Mouse (Mus musculus) T-cell, adult 2 months (primary cell): ENCODE results near the gene Esyt2.
A peak's percentile ranks its signal among the peaks of the same experiment; 100 is the strongest.
"Not testable (repeated sequence)": the region's sequence is repeated elsewhere in the genome, so short reads cannot be mapped to it uniquely, and the experiment has no call there.

Source experiments
- DNase-seq: peaks from one replicate; pipeline ENCODE4 v3.0.0; 2022; ENCODE audit warnings: low spot score

Gene Esyt2

GRCm38 (mm10) chr12:116280653-116281364 is at the start of gene Esyt2:
TSS of gene Esyt2 (plus strand) at chr12:116281196.
- DNase-seq = peak; percentile 100

- no peak for DNase-seq
These were observed 49.4 kb upstream of the Esyt2 start for GRCm38 (mm10) chr12:116231612-116232011.

- no peak for DNase-seq
These were observed 48.9 kb upstream of the Esyt2 start for GRCm38 (mm10) chr12:116232061-116232460.

- DNase-seq = peak; percentile 22
These were observed 45.6 kb upstream of the Esyt2 start for GRCm38 (mm10) chr12:116235356-116235755.

- DNase-seq = no peak
These were observed 44.3 kb upstream of the Esyt2 start for GRCm38 (mm10) chr12:116236658-116237057.

- no peak for DNase-seq
These were observed 42.6 kb upstream of the Esyt2 start for GRCm38 (mm10) chr12:116238370-116238769.

GRCm38 (mm10) chr12:116238803-116239202 is 42.2 kb upstream of the Esyt2 start:
- DNase-seq = no peak

GRCm38 (mm10) chr12:116244601-116245000 is 36.4 kb upstream of the Esyt2 start:
- DNase-seq = no peak

- DNase-seq = peak; percentile 69
These were observed 26.3 kb upstream of the Esyt2 start for GRCm38 (mm10) chr12:116254652-116255051.

GRCm38 (mm10) chr12:116255636-116256035 is 25.4 kb upstream of the Esyt2 start:
- DNase-seq = no peak

- DNase-seq = no peak
These were observed 22.7 kb upstream of the Esyt2 start for GRCm38 (mm10) chr12:116258321-116258720.

- DNase-seq = peak; percentile 84
These were observed 18.2 kb upstream of the Esyt2 start, which contains the start of gene Wdr60 for GRCm38 (mm10) chr12:116262555-116263341. TSS of gene Wdr60 (minus strand) at chr12:116263022.

GRCm38 (mm10) chr12:116264756-116265155 is 16.2 kb upstream of the Esyt2 start:
- no peak for DNase-seq

- DNase-seq = no peak
These were observed 15.7 kb upstream of the Esyt2 start for GRCm38 (mm10) chr12:116265275-116265674.

GRCm38 (mm10) chr12:116269450-116269849 is 11.5 kb upstream of the Esyt2 start:
- DNase-seq = no peak

- no peak for DNase-seq
These were observed 10.5 kb upstream of the Esyt2 start for GRCm38 (mm10) chr12:116270538-116270937.

- no peak for DNase-seq
These were observed 9.9 kb upstream of the Esyt2 start for GRCm38 (mm10) chr12:116271071-116271470.

GRCm38 (mm10) chr12:116273733-116274132 is 7.3 kb upstream of the Esyt2 start:
- no peak for DNase-seq

- DNase-seq = not testable (repeated sequence)
These were observed 5.9 kb upstream of the Esyt2 start, which contains the start of gene Gm11027 for GRCm38 (mm10) chr12:116275086-116275485. TSS of gene Gm11027 (plus strand) at chr12:116275386.

- DNase-seq = no peak
These were observed 5.4 kb upstream of the Esyt2 start for GRCm38 (mm10) chr12:116275631-116276030.

- no peak for DNase-seq
These were observed 4.0 kb upstream of the Esyt2 start for GRCm38 (mm10) chr12:116276961-116277360.

GRCm38 (mm10) chr12:116278541-116278940 is 2.5 kb upstream of the Esyt2 start:
- DNase-seq = no peak

GRCm38 (mm10) chr12:116279181-116279580 is 1.8 kb upstream of the Esyt2 start:
- no peak for DNase-seq
